Mouse (Mus musculus) cerebellum, adult 8-10 months (tissue): Measurements from ENCODE around the gene Tdrkh.

ENCODE experiments used
- DNase-seq: peaks from one replicate; pipeline ENCODE4 v3.0.0; 2022

Tdrkh gene

GRCm38 (mm10) chr3:94389420-94389819, 23.7 kb upstream of the Tdrkh start:
- no peak for DNase-seq

- DNase-seq, result no peak
Measured at GRCm38 (mm10) chr3:94391001-94391400, 22.1 kb upstream of the Tdrkh start.

GRCm38 (mm10) chr3:94392128-94392527, 20.9 kb upstream of the Tdrkh start:
- no peak for DNase-seq

- no peak for DNase-seq
Measured at GRCm38 (mm10) chr3:94393049-94393448, 20.0 kb upstream of the Tdrkh start.

GRCm38 (mm10) chr3:94396336-94396735, 16.7 kb upstream of the Tdrkh start:
- DNase-seq, result no peak

GRCm38 (mm10) chr3:94396851-94397250, 16.2 kb upstream of the Tdrkh start:
- no peak for DNase-seq

- no peak for DNase-seq
Measured at GRCm38 (mm10) chr3:94398217-94398616, 14.9 kb upstream of the Tdrkh start, which contains the start of gene Lingo4. TSS of gene Lingo4 (plus strand) at chr3:94398517.

GRCm38 (mm10) chr3:94398943-94399481, 14.1 kb upstream of the Tdrkh start:
- DNase-seq, result peak; percentile 30

GRCm38 (mm10) chr3:94399663-94400310, 13.3 kb upstream of the Tdrkh start:
- no peak for DNase-seq

- DNase-seq, result no peak
Measured at GRCm38 (mm10) chr3:94402451-94402850, 10.6 kb upstream of the Tdrkh start.

- DNase-seq, result no peak
Measured at GRCm38 (mm10) chr3:94404366-94405054, 8.6 kb upstream of the Tdrkh start.

- no peak for DNase-seq
Measured at GRCm38 (mm10) chr3:94405561-94405960, 7.5 kb upstream of the Tdrkh start.

GRCm38 (mm10) chr3:94412530-94412929, 543 bp upstream of the Tdrkh start:
- DNase-seq, result no peak

GRCm38 (mm10) chr3:94430980-94431379, 17.9 kb downstream of the Tdrkh start:
- DNase-seq, result no peak

GRCm38 (mm10) chr3:94434305-94434704, 21.2 kb downstream of the Tdrkh start:
- no peak for DNase-seq

GRCm38 (mm10) chr3:94436420-94436819, 23.3 kb downstream of the Tdrkh start:
- no peak for DNase-seq

GRCm38 (mm10) chr3:94441182-94441581, 28.1 kb downstream of the Tdrkh start:
- no peak for DNase-seq

GRCm38 (mm10) chr3:94442951-94443596, 30.0 kb downstream of the Tdrkh start, which contains the start of gene Mrpl9:
TSS of gene Mrpl9 (plus strand) at chr3:94443318.
- peak; percentile 94 for DNase-seq

- DNase-seq, result no peak
Measured at GRCm38 (mm10) chr3:94443597-94443964, 30.5 kb downstream of the Tdrkh start, which contains the start of gene Oaz3. TSS of gene Oaz3 (minus strand) at chr3:94443915.

- no peak for DNase-seq
Measured at GRCm38 (mm10) chr3:94449377-94449776, 36.3 kb downstream of the Tdrkh start.

GRCm38 (mm10) chr3:94456529-94457000, 43.5 kb downstream of the Tdrkh start:
- DNase-seq, result peak; percentile 78

- DNase-seq, result no peak
Measured at GRCm38 (mm10) chr3:94457055-94457454, 44.0 kb downstream of the Tdrkh start.

GRCm38 (mm10) chr3:94459834-94460233, 46.8 kb downstream of the Tdrkh start:
- no peak for DNase-seq
